Mouse (Mus musculus): ENCODE data around the gene Gm10799. TPM values are rescaled to one million over a fixed set of nuclear protein-coding genes. Genes with fewer than 3 reads are reported as not detected.
"Not testable (repeated sequence)": the region's sequence is repeated elsewhere in the genome, so short reads cannot be mapped to it uniquely, and the experiment has no call there.

The Gm10799 gene
- polyA plus RNA-seq (2016; fragmentation: Nextera tagmentation; extraction: Ambion mirVana) = not detected in 2 replicates

GRCm38 (mm10) chr2:104068450-104068849 is at the start of gene Gm10799:
Gm10799 (minus strand) TSS chr2:104068550.
- not testable (repeated sequence) for ATAC-seq (ENCODE audit: low FRiP score, low read depth); H3K27me3 ChIP-seq (replicated peaks); H3K4me1 ChIP-seq; H3K36me3 ChIP-seq; H3K27ac ChIP-seq; H3K9me3 ChIP-seq; H3K4me3 ChIP-seq; H3K4me2 ChIP-seq (replicated peaks); H3K9ac ChIP-seq
- WGBS = 90% methylated on average over 7 of the region's 7 CpGs

- H3K27ac ChIP-seq; ATAC-seq (ENCODE audit: low FRiP score, low read depth); H3K4me2 ChIP-seq (replicated peaks); H3K9me3 ChIP-seq; H3K36me3 ChIP-seq; H3K9ac ChIP-seq; H3K4me1 ChIP-seq; H3K4me3 ChIP-seq; H3K27me3 ChIP-seq (replicated peaks): not testable (repeated sequence)
Observed at GRCm38 (mm10) chr2:104117173-104117572, 48.8 kb upstream of the Gm10799 start.

GRCm38 (mm10) chr2:104114898-104115297 is 46.5 kb upstream of the Gm10799 start:
- 87% methylated on average over 3 of the region's 3 CpGs for WGBS
- no peak overlapping the region for H3K4me3 ChIP-seq

GRCm38 (mm10) chr2:104113563-104113962 is 45.2 kb upstream of the Gm10799 start:
- H3K27ac ChIP-seq; H3K9ac ChIP-seq; H3K9me3 ChIP-seq; H3K4me2 ChIP-seq (replicated peaks); H3K4me1 ChIP-seq; H3K36me3 ChIP-seq; H3K27me3 ChIP-seq (replicated peaks); ATAC-seq (ENCODE audit: low FRiP score, low read depth); H3K4me3 ChIP-seq: not testable (repeated sequence)

More at GRCm38 (mm10) chr2:104114898-104115297, 46.5 kb upstream of the Gm10799 start:
- Histone ChIP-seq H3K36me3 (no peaks in the 10 kb centered on the region), H3K27ac (no peak overlapping the region), H3K4me2 (replicated peaks) (no peak overlapping the region), H3K27me3 (replicated peaks) (no peaks in the 10 kb centered on the region), H3K4me1 (peaks cover 8% of the 10 kb centered on the region), H3K9ac (no peak overlapping the region), H3K9me3 (no peaks in the 10 kb centered on the region)
- no peak for ATAC-seq (ENCODE audit: low FRiP score, low read depth)

- no CpG with 5 or more reads among the region's 1 CpGs for WGBS
- H3K9me3 ChIP-seq; H3K4me2 ChIP-seq (replicated peaks); H3K4me3 ChIP-seq; H3K9ac ChIP-seq; H3K36me3 ChIP-seq; H3K4me1 ChIP-seq; H3K27me3 ChIP-seq (replicated peaks); H3K27ac ChIP-seq; ATAC-seq (ENCODE audit: low FRiP score, low read depth): not testable (repeated sequence)
Observed at GRCm38 (mm10) chr2:104111170-104111797, 42.9 kb upstream of the Gm10799 start.

GRCm38 (mm10) chr2:104110031-104110430 is 41.7 kb upstream of the Gm10799 start:
- no peaks in the 10 kb centered on the region for H3K4me1 ChIP-seq
- H3K4me3 ChIP-seq = no peak overlapping the region
- no peaks in the 10 kb centered on the region for H3K9me3 ChIP-seq
- no peak overlapping the region for H3K4me2 ChIP-seq (replicated peaks)
- no peak for ATAC-seq (ENCODE audit: low FRiP score, low read depth)
- H3K9ac ChIP-seq = no peak overlapping the region
- H3K27me3 ChIP-seq (replicated peaks) = no peaks in the 10 kb centered on the region
- 90% methylated on average over 4 of the region's 4 CpGs for WGBS
- no peaks in the 10 kb centered on the region for H3K36me3 ChIP-seq
- H3K27ac ChIP-seq = no peak overlapping the region

- Histone ChIP-seq H3K4me3 (no peak overlapping the region), H3K4me1 (no peaks in the 10 kb centered on the region), H3K9ac (no peak overlapping the region), H3K27ac (no peak overlapping the region), H3K27me3 (replicated peaks) (no peaks in the 10 kb centered on the region), H3K36me3 (no peaks in the 10 kb centered on the region), H3K9me3 (no peaks in the 10 kb centered on the region), H3K4me2 (replicated peaks) (no peak overlapping the region)
- ATAC-seq (ENCODE audit: low FRiP score, low read depth) = no peak
- WGBS = 81% methylated on average over 2 of the region's 2 CpGs
Observed at GRCm38 (mm10) chr2:104109528-104109927, 41.2 kb upstream of the Gm10799 start.

GRCm38 (mm10) chr2:104109021-104109420 is 40.7 kb upstream of the Gm10799 start:
- not testable (repeated sequence) for H3K9ac ChIP-seq; H3K4me3 ChIP-seq; H3K27me3 ChIP-seq (replicated peaks); H3K27ac ChIP-seq; H3K36me3 ChIP-seq; H3K4me2 ChIP-seq (replicated peaks); H3K9me3 ChIP-seq; ATAC-seq (ENCODE audit: low FRiP score, low read depth); H3K4me1 ChIP-seq
- WGBS = 94% methylated on average over 2 of the region's 2 CpGs

GRCm38 (mm10) chr2:104104800-104105199 is 36.5 kb upstream of the Gm10799 start:
- no peak overlapping the region for H3K27ac ChIP-seq
- H3K9ac ChIP-seq = no peak overlapping the region
- WGBS = 91% methylated on average over 6 of the region's 6 CpGs
- no peak overlapping the region for H3K4me3 ChIP-seq
- no peak for ATAC-seq (ENCODE audit: low FRiP score, low read depth)
- H3K4me1 ChIP-seq = no peaks in the 10 kb centered on the region
- no peaks in the 10 kb centered on the region for H3K36me3 ChIP-seq
- no peaks in the 10 kb centered on the region for H3K27me3 ChIP-seq (replicated peaks)
- H3K9me3 ChIP-seq = no peaks in the 10 kb centered on the region
- H3K4me2 ChIP-seq (replicated peaks) = no peak overlapping the region

- Histone ChIP-seq H3K36me3 (no peaks in the 10 kb centered on the region), H3K4me3 (no peak overlapping the region), H3K27ac (no peak overlapping the region), H3K27me3 (replicated peaks) (no peaks in the 10 kb centered on the region), H3K4me2 (replicated peaks) (no peak overlapping the region), H3K9me3 (no peaks in the 10 kb centered on the region), H3K4me1 (peaks cover 9% of the 10 kb centered on the region; the same call in 1 of the 2 replicates), H3K9ac (no peak overlapping the region)
- no peak for ATAC-seq (ENCODE audit: low FRiP score, low read depth)
- WGBS = 56% methylated on average over 1 of the region's 1 CpGs
Observed at GRCm38 (mm10) chr2:104099946-104100345, 31.6 kb upstream of the Gm10799 start.

- 96% methylated on average over 2 of the region's 2 CpGs for WGBS
- no peak overlapping the region for H3K4me3 ChIP-seq
- no peak for ATAC-seq (ENCODE audit: low FRiP score, low read depth)
- H3K9me3 ChIP-seq = no peaks in the 10 kb centered on the region
- no peak overlapping the region for H3K27ac ChIP-seq
- H3K9ac ChIP-seq = no peak overlapping the region
- H3K27me3 ChIP-seq (replicated peaks) = no peaks in the 10 kb centered on the region
- peaks cover 9% of the 10 kb centered on the region; the same call in 1 of the 2 replicates for H3K4me1 ChIP-seq
- H3K36me3 ChIP-seq = no peaks in the 10 kb centered on the region
- H3K4me2 ChIP-seq (replicated peaks) = no peak overlapping the region
Observed at GRCm38 (mm10) chr2:104099231-104099585, 30.9 kb upstream of the Gm10799 start.

- no peak overlapping the region for H3K4me2 ChIP-seq (replicated peaks)
- H3K4me1 ChIP-seq = peaks cover 9% of the 10 kb centered on the region; the same call in 1 of the 2 replicates
- H3K4me3 ChIP-seq = no peak overlapping the region
- no peak for ATAC-seq (ENCODE audit: low FRiP score, low read depth)
- no peaks in the 10 kb centered on the region for H3K36me3 ChIP-seq
- H3K9ac ChIP-seq = no peak overlapping the region
- H3K9me3 ChIP-seq = no peaks in the 10 kb centered on the region
- H3K27ac ChIP-seq = no peak overlapping the region
- H3K27me3 ChIP-seq (replicated peaks) = no peaks in the 10 kb centered on the region
- 38% methylated on average over 3 of the region's 3 CpGs for WGBS
Observed at GRCm38 (mm10) chr2:104098529-104099230, 30.3 kb upstream of the Gm10799 start.

- 94% methylated on average over 4 of the region's 4 CpGs for WGBS
- ATAC-seq (ENCODE audit: low FRiP score, low read depth) = not testable (repeated sequence)
Observed at GRCm38 (mm10) chr2:104097396-104097795, 29.0 kb upstream of the Gm10799 start.

More at GRCm38 (mm10) chr2:104097396-104097795, 29.0 kb upstream of the Gm10799 start:
- H3K36me3 ChIP-seq; H3K9ac ChIP-seq; H3K27me3 ChIP-seq (replicated peaks); H3K4me1 ChIP-seq; H3K4me3 ChIP-seq; H3K27ac ChIP-seq; H3K4me2 ChIP-seq (replicated peaks); H3K9me3 ChIP-seq: not testable (repeated sequence)
